Mouse (Mus musculus) MN1 (cell line): ENCODE measurements around the gene Fam207a.

Source experiments
- DNase-seq: peaks from one replicate; pipeline ENCODE4 v3.0.0-alpha.2; 2016; ENCODE audit warnings: low spot score

Gene Fam207a

DNA sequence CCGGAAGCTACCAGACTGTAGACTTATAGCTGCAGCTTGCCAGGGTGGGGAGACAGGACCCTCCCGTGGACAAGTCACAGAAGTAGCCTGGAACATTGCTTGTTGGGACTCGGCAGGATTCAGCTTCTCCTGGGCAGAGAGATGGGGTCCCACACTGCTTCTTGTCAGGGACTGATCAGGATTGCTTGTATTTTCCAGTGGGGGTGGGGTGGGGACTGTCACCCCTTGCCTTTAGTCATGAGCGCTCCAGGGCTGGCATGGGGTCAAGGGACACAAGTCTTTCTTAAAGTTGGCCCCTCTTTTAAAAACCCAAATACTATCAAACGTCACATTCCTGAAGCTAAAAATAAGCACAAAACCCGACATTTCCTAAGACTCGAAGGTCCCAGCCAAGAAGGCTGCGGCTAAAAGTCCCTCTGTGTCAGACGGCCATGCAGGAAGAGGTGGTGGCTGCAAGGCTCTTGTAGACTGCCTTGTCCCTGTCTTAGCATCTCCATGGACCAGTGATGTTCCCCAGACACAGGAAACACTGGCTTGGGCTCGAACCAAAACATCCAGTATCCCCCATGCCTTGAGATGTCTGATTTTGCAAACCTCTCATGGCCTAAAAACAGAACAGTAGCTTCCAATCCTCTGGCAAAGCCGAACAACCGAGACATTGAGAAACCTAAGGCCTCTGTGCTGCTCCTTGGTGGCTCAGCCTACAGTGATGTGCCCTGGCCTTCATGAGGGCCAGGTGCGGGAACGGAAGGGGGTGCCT, 60.2 kb downstream of the Fam207a start:
- DNase-seq, result no peak

DNA sequence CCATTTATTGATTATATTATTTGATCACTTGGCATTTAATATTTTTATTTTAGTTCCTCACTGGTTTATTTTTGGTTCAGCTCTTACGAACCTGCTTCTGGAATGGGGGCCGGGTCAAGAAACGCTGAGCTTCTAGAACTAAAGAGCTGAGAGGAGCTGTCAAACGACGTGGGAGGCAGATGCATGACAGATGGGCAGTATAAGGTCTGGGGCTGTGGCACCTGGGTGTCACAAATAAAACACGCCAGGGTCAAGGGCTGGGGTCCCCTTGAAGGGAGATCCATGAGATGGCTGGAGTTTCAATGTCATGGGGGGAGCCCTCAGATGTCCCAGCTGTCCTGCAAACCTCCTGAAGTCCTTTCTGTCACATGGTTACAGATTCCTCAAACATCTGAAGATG, 60.8 kb downstream of the Fam207a start:
- no peak for DNase-seq

- DNase-seq, result no peak
Observed at GRCm38 (mm10) chr10:77451822-77452221, 63.8 kb downstream of the Fam207a start.

- DNase-seq, result no peak
Observed at GRCm38 (mm10) chr10:77450159-77450464, 65.5 kb downstream of the Fam207a start.

DNA sequence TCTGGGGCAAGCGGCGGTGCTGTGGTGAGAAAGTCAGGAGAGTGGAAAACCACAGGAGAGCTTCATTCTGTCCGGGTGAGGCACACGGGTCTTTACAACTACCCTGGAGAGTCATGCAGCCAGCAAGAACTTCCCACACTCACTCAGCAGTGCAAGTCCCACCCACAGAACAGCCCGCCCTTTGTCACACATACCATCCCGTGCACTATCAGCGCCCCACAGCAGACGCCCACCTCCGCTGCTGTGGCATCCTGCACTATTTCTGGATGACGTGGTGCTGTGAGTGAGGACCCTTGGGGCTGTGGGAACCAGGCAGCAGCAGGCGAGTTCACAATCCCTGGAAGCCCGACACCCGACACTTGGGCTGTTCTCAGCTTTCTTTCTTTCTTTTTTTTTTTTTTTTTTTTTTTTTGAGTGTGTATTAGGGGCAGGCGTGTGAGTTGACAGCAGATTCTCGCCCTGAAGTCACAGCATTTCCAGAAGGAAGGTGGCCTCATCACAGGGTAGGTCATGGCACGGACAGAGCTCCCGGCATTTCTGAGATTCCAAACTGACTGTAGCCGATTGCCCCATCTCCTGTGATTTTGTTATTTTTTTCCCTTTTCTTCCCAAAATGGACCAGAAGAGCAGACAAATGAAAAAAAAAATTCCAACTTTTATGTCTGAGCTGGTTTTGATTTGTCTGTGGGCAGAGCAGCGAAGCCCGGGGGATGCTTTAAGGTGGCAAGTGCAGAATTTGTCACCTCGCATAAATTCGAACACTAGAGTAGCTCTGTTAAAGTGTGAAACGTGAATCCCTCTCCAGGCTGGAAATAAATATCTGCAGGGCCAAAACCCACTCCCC, 66.0 kb downstream of the Fam207a start:
- no peak for DNase-seq

DNA sequence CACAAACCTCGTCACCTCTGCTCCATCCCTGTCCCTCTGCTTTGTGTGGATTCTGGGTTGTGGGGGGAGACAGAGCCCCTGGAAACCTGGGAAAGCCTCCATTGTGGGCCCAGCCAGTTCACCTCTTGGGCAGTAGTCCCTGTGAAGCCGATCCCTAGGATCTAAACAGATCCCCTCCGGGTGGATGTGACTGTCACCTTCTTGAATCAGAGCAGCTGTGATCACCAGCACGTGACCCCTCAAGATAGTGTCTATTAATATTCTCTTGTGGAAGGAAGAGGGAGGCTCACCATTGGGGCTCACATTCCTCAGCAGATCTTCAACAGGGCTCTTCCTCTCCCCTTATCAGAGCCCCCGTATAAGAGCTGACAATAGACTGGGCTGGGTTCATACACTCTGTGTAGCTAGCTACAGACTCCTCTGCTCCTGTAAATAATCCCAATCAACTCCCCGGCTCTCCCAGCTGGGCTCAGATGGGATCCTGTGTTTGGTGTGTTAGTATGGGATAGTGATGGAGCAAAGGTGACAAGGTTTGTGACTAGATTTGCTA, 66.8 kb downstream of the Fam207a start:
- no peak for DNase-seq

- DNase-seq, result no peak
Observed at GRCm38 (mm10) chr10:77448209-77448608, 67.4 kb downstream of the Fam207a start.

GRCm38 (mm10) chr10:77447755-77448154, 67.8 kb downstream of the Fam207a start:
- no peak for DNase-seq

GRCm38 (mm10) chr10:77442250-77442649, 73.3 kb downstream of the Fam207a start:
- DNase-seq, result no peak

- DNase-seq, result no peak
Observed at GRCm38 (mm10) chr10:77441812-77442211, 73.8 kb downstream of the Fam207a start.

DNA sequence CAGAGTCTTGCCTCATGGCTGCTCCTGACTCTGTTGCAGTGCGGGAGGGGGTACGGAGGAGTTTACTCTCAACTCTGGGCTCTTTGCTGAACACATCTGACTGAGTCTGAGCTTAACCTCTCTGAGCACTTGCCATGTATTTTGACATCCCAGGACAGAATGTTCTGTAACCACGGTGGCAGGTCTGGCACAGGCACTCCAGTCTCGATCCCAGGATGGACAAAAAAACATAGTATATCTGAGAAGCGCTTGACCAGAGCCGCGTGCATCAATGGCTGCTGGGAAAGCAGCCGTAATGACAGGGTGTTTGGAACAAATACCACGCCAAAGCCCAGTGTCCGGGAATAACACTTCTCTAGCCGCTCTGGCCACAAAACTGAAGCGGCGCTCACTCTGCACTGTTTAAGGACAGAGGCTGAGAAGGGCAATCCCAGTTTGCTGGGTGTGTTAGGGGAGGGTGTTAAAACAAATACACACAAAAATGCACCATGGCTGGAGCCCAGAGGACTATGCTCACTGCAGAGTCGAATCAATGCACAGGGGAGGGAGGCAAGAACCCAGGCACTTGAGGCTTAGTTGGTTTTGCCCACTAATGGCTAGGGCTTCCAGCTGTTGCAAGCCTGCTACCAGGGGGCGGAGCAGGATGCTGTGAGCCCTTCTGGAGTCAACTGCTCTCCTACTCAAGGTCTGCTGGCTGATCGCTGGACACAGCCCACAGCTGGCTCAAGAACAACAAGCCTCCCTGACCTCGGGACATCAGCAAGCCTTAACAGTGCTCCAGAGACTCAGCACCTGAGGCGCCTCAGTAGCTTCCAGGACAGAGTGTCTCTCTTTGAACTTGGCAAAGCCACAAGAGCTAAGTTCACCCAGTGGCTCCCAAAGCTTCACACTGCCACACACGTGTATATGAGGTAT, 74.5 kb downstream of the Fam207a start:
- DNase-seq, result no peak

DNA sequence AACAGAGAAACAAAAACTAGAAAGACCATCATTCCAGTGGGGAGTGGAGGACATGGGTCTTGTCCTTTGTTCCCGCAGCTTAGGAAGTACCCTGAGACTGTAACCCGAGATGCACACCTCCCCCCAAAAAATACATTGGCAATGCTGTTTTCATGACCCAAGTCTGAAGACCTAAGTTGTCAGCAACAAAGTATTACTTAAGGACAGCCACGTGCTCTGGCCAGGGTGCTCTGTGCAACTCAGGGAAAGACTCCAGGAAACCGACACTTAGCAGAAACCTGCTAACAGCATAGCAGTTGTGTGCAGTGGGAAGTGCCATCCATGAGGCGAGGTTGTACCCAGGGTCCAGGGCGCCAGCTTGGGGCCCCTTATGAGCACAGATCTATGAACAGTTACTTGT, 75.3 kb downstream of the Fam207a start:
- no peak for DNase-seq

GRCm38 (mm10) chr10:77439026-77439425, 76.6 kb downstream of the Fam207a start:
- no peak for DNase-seq

GRCm38 (mm10) chr10:77438021-77438420, 77.6 kb downstream of the Fam207a start:
- DNase-seq, result no peak
